In the genomic region with DNA sequence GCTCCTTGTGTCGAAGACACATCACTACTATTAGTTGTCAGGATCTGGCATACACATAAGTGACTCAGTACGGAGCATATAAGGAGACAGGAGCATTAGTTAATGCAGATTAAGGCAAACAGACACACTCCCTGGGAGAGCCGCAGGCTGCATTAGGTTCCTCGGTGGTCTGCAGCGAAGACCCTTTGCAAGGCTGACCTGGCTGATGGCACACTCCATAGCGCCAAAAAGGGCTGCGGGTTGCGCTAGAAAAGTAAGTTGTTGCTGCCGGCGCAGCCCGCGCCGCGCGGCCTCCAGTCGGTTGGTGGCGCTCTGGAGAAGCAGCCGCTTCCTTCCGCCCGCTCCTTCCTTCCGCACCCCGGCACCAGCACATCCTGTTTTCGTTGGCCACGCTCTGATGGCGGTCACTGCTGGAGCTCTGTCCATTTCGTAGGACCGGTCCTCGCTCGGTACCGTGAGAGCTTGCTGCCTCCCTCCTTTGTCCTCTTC, we compare ENCODE assay signal across 7 mouse cellular contexts. TPM values are rescaled to one million over a fixed set of nuclear protein-coding genes. Genes with fewer than 3 reads are reported as not detected.
DNase-seq lines count a peak whose midpoint lies in the region; ATAC-seq and TF ChIP-seq lines count a peak whose summit lies in the region.

Gene Ddx46, plus strand, starts transcription at position 389 of the 489 bp plus-strand sequence.

- peak within 1 kb of the TSS; percentile 97 for H3K9ac ChIP-seq in intestine, embryonic 16.5 days (ENCODE audit: low read depth, low read length)
- H3K9ac ChIP-seq in midbrain, embryonic 12.5 days (replicated peaks) = peak within 1 kb of the TSS; percentile 92

- no peak within 1 kb of the TSS for H3K27ac ChIP-seq in intestine, embryonic 16.5 days (ENCODE audit: low read length)
- 0 out of 2 replicates have a peak within 1 kb of the TSS, but pooled peaks have one; percentile 50 for H3K27ac ChIP-seq in midbrain, embryonic 12.5 days (replicated peaks)
- no peak within 1 kb of the TSS for H3K27ac ChIP-seq in small intestine, adult 2 months (ENCODE audit: insufficient read depth, low read depth, low read length)

- ATAC-seq in intestine, embryonic 16.5 days = peak; percentile 96
- peak; percentile 88 for ATAC-seq in midbrain, embryonic 12.5 days (ENCODE audit: low FRiP score, low read depth)

- H3K36me3 ChIP-seq in intestine, embryonic 16.5 days (ENCODE audit: control insufficient read depth, insufficient read depth, low read length) = no peaks in the 10 kb centered on the region; the same call in 1 of the 2 replicates
- peaks cover 41% of the 10 kb centered on the region for H3K36me3 ChIP-seq in midbrain, embryonic 12.5 days
- H3K36me3 ChIP-seq in small intestine, adult 2 months (ENCODE audit: control insufficient read depth, insufficient read depth, low read length) = peaks cover 16% of the 10 kb centered on the region

- H3K4me2 ChIP-seq in intestine, embryonic 16.5 days (ENCODE audit: low read depth, low read length) = peak within 1 kb of the TSS; percentile 88
- H3K4me2 ChIP-seq in midbrain, embryonic 12.5 days (replicated peaks) = peak within 1 kb of the TSS; percentile 92

- no peaks in the 10 kb centered on the region for H3K27me3 ChIP-seq in intestine, embryonic 16.5 days (replicated peaks; ENCODE audit: control insufficient read depth, insufficient read depth, low read length)
- no peaks in the 10 kb centered on the region for H3K27me3 ChIP-seq in midbrain, embryonic 12.5 days
- H3K27me3 ChIP-seq in small intestine, adult 2 months (ENCODE audit: control insufficient read depth, insufficient read depth, low read length) = no peaks in the 10 kb centered on the region

- WGBS in intestine, embryonic 16.5 days = 4% methylated on average over 30 of the region's 30 CpGs
- 6% methylated on average over 30 of the region's 30 CpGs for WGBS in midbrain, embryonic 12.5 days
- 3% methylated on average over 30 of the region's 30 CpGs for WGBS in small intestine, adult 2 months

- peaks cover 8% of the 10 kb centered on the region for H3K4me1 ChIP-seq in intestine, embryonic 16.5 days (ENCODE audit: control insufficient read depth, insufficient read depth, low read length)
- peaks cover 20% of the 10 kb centered on the region for H3K4me1 ChIP-seq in midbrain, embryonic 12.5 days
- H3K4me1 ChIP-seq in small intestine, adult 2 months (ENCODE audit: control insufficient read depth, insufficient read depth, insufficient read length, low read length) = peaks cover 3% of the 10 kb centered on the region

- peak within 1 kb of the TSS; percentile 99 for H3K4me3 ChIP-seq in intestine, embryonic 16.5 days (ENCODE audit: low read length)
- peak within 1 kb of the TSS; percentile 98 for H3K4me3 ChIP-seq in midbrain, embryonic 12.5 days
- peak within 1 kb of the TSS; percentile 86 for H3K4me3 ChIP-seq in small intestine, adult 2 months (ENCODE audit: low read depth, low read length)

- peak; percentile 93 for DNase-seq in adrenal gland, adult 2 months
- peak; percentile 88 for DNase-seq in embryo, embryonic 11.5 days (ENCODE audit: low read depth, low spot score)
- peak; percentile 83 to 86 for DNase-seq in gastrocnemius, postnatal 36 days
- peak; percentile 92 for DNase-seq in left cerebral cortex, postnatal 4 days

- H3K9me3 ChIP-seq in intestine, embryonic 16.5 days (ENCODE audit: control insufficient read depth, low read length) = no peaks in the 10 kb centered on the region
- no peaks in the 10 kb centered on the region for H3K9me3 ChIP-seq in midbrain, embryonic 12.5 days

- intact Hi-C loops in gastrocnemius, postnatal 36 days (cut with DNase I) = no loop called here
- intact Hi-C loops in left cerebral cortex, postnatal 4 days (cut with DNase I) = loop anchor here (5.0 kb wide), 1 partner anchor 32 kb away; no protein-coding TSS in a partner anchor

- TF ChIP-seq POLR2A in small intestine, adult 2 months (IDR thresholded peaks at IDR 0.05; ENCODE audit: low read depth, low read length) = peak; percentile 66

- TF ChIP-seq CTCF in small intestine, adult 2 months (IDR thresholded peaks at IDR 0.05; ENCODE audit: extremely low read depth, insufficient read length, insufficient replicate concordance, low read depth, low read length) = peak; percentile 87

RNA-seq across cellular contexts. Expression of gene Ddx46, which starts in this region (rescaled TPM):
- 10 to 100 TPM; 33.6 to 40.4 TPM for total RNA-seq in adrenal gland, adult 2 months (2021)
- polyA plus RNA-seq in adrenal gland, adult 2 months (2012; rRNA removed) = 6.8 and 9.1 TPM in 2 replicates
- total RNA-seq in gastrocnemius, postnatal 36 days (2021) = 10 to 100 TPM; 17.7 to 19.8 TPM
- 26.7 and 27.2 TPM in 2 replicates for polyA plus RNA-seq in intestine, embryonic 16.5 days (2015; fragmentation: Nextera tagmentation; extraction: Ambion mirVana)
- total RNA-seq in left cerebral cortex, postnatal 4 days (2021) = 10 to 100 TPM; 49.7 to 50.2 TPM
- polyA plus RNA-seq in midbrain, embryonic 12.5 days (2016; fragmentation: Nextera tagmentation; extraction: Ambion mirVana) = 41.7 and 43.0 TPM in 2 replicates
- polyA plus RNA-seq in small intestine, adult 2 months (2012; rRNA removed) = 2.2 and 5.1 TPM in 2 replicates
